33 mouse cellular contexts compared by ENCODE assay signal in the genomic region with DNA sequence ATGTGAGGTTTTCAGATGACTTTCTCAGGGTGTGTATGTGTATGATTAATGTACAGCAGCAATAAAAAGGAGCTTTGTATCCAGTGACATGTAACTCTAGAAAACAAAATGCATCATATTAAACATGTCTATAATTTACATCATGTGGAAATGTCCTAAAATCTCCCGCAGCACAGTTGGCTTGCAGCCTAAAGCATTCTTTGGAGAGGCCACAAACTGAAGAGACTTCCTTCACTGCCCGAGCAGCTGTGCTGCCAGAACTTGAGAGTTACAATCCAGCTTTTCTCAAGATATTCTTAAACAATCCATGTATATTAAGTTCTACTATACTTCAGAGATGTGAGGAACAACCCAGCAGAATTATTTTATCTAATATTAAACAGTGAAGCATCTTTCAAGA.
"Had no signal": no experiment of that assay in that cellular context is flagged by ENCODE, and none has a peak within 500 bp of the region (broad histone marks: within the 10 kb centered on the region; RNA-seq: fewer than 3 reads in every experiment).

No protein-coding gene starts in this region.

- H3K4me2 ChIP-seq: limb, embryonic 12.5 days; limb, embryonic 13.5 days; limb, embryonic 15.5 days; liver, embryonic 11.5 days; liver, embryonic 12.5 days; liver, embryonic 13.5 days; liver, embryonic 15.5 days; lung, embryonic 14.5 days; lung, embryonic 15.5 days; midbrain, embryonic 11.5 days; midbrain, embryonic 12.5 days; midbrain, embryonic 13.5 days; midbrain, embryonic 15.5 days; neural tube, embryonic 12.5 days; neural tube, embryonic 13.5 days had no signal

- H3K4me3 ChIP-seq: limb, embryonic 10.5 days; limb, embryonic 12.5 days; limb, embryonic 13.5 days; limb, embryonic 15.5 days; liver, embryonic 12.5 days; liver, embryonic 13.5 days; liver, embryonic 15.5 days; lung, embryonic 15.5 days; megakaryocyte, embryonic 14.5 days; midbrain, embryonic 10.5 days; midbrain, embryonic 12.5 days; midbrain, embryonic 13.5 days; midbrain, embryonic 15.5 days; myocyte; neural tube, embryonic 12.5 days; neural tube, embryonic 13.5 days had no signal

- H3K36me3 ChIP-seq: limb, embryonic 10.5 days; limb, embryonic 12.5 days; limb, embryonic 13.5 days; limb, embryonic 15.5 days; liver, embryonic 12.5 days; liver, embryonic 13.5 days; liver, embryonic 15.5 days; lung, embryonic 15.5 days; midbrain, embryonic 10.5 days; midbrain, embryonic 12.5 days; midbrain, embryonic 13.5 days; midbrain, embryonic 15.5 days; neural tube, embryonic 12.5 days; neural tube, embryonic 13.5 days had no signal

- H3K4me1 ChIP-seq: limb, embryonic 10.5 days; limb, embryonic 12.5 days; limb, embryonic 13.5 days; limb, embryonic 15.5 days; liver, embryonic 12.5 days; liver, embryonic 13.5 days; liver, embryonic 15.5 days; lung, embryonic 15.5 days; megakaryocyte, embryonic 14.5 days; midbrain, embryonic 10.5 days; midbrain, embryonic 12.5 days; midbrain, embryonic 13.5 days; midbrain, embryonic 15.5 days; neural tube, embryonic 12.5 days; neural tube, embryonic 13.5 days had no signal

- H3K9ac ChIP-seq: limb, embryonic 12.5 days; limb, embryonic 13.5 days; limb, embryonic 15.5 days; liver, embryonic 12.5 days; liver, embryonic 13.5 days; liver, embryonic 14.5 days; liver, embryonic 15.5 days; liver, postnatal 0 days; lung, embryonic 14.5 days; lung, embryonic 15.5 days; midbrain, embryonic 12.5 days; midbrain, embryonic 13.5 days; midbrain, embryonic 15.5 days; neural tube, embryonic 12.5 days; neural tube, embryonic 13.5 days had no signal

- H3K27me3 ChIP-seq: limb, embryonic 12.5 days; limb, embryonic 13.5 days; limb, embryonic 15.5 days; liver, embryonic 12.5 days; liver, embryonic 13.5 days; liver, embryonic 15.5 days; lung, embryonic 15.5 days; megakaryocyte, embryonic 14.5 days; midbrain, embryonic 12.5 days; midbrain, embryonic 13.5 days; midbrain, embryonic 15.5 days; neural tube, embryonic 12.5 days; neural tube, embryonic 13.5 days had no signal

- DNase-seq: left cerebral cortex, postnatal 4 days; liver; liver, embryonic 13.5 days; liver, postnatal 0 days; lung, adult 18-20 months; lung, adult 2 months; lung, embryonic 14.5 days; lung, postnatal 10 days; lung, postnatal 14 days; lung, postnatal 36 days; lung, postnatal 4 days; midbrain, embryonic 14.5 days had no signal

- H3K9me3 ChIP-seq: limb, embryonic 10.5 days; limb, embryonic 12.5 days; limb, embryonic 13.5 days; limb, embryonic 15.5 days; liver, embryonic 12.5 days; liver, embryonic 13.5 days; liver, embryonic 15.5 days; lung, embryonic 15.5 days; megakaryocyte, embryonic 14.5 days; midbrain, embryonic 10.5 days; midbrain, embryonic 12.5 days; midbrain, embryonic 13.5 days; midbrain, embryonic 15.5 days; neural tube, embryonic 12.5 days; neural tube, embryonic 13.5 days had no signal

- H3K27ac ChIP-seq: limb, embryonic 10.5 days; limb, embryonic 12.5 days; limb, embryonic 13.5 days; limb, embryonic 15.5 days; liver, embryonic 12.5 days; liver, embryonic 13.5 days; liver, embryonic 14.5 days; liver, embryonic 15.5 days; lung, embryonic 15.5 days; macrophage; midbrain, embryonic 10.5 days; midbrain, embryonic 12.5 days; midbrain, embryonic 13.5 days; midbrain, embryonic 15.5 days; neural tube, embryonic 12.5 days; neural tube, embryonic 13.5 days had no signal

- ATAC-seq: liver, embryonic 12.5 days; liver, postnatal 0 days; lung, postnatal 0 days; midbrain, embryonic 13.5 days; midbrain, embryonic 15.5 days; midbrain, embryonic 16.5 days had no signal
